Mouse (Mus musculus) embryonic facial prominence, embryonic 11.5 days (tissue): ENCODE data around the gene Rras2. TPM values are rescaled to one million over a fixed set of nuclear protein-coding genes. Genes with fewer than 3 reads are reported as not detected.

ENCODE experiments used
- ATAC-seq: fragments of 200-750 bp; cut with Nextera tagmentation; replicated peaks from 2 replicates; pipeline ENCODE4 v1.8.0; 2017; ENCODE audit warnings: low read depth; ENCODE audit not compliant: insufficient number of reproducible peaks, low FRiP score, low TSS enrichment
- DNase-seq: peaks from one replicate; pipeline ENCODE4 v3.0.0-alpha.2; 2015; ENCODE audit warnings: low spot score
- H3K27ac ChIP-seq: fragments of 300-500 bp; sonication (generic); replicated peaks from 2 replicates; pipeline ENCODE4 v1.5.1; 2014; ENCODE audit warnings: mild to moderate bottlenecking, low read depth, low read length, control low read depth
- H3K27me3 ChIP-seq: fragments of 300-500 bp; sonication (generic); 2 replicates; pipeline ENCODE4 v1.6.1; 2014; ENCODE audit warnings: mild to moderate bottlenecking, low read length, moderate library complexity, mixed read lengths; ENCODE audit not compliant: control insufficient read depth, insufficient read depth
- H3K36me3 ChIP-seq: fragments of 300-500 bp; sonication (generic); replicated peaks from 2 replicates; pipeline ENCODE4 v1.6.1; 2014; ENCODE audit warnings: low read depth, mild to moderate bottlenecking, low read length, moderate library complexity, mixed read lengths; ENCODE audit not compliant: control insufficient read depth, insufficient read depth
- H3K4me1 ChIP-seq: fragments of 300-500 bp; sonication (generic); 2 replicates; pipeline ENCODE4 v1.6.1; 2014; ENCODE audit warnings: low read length, mixed read lengths; ENCODE audit not compliant: control insufficient read depth, insufficient read depth
- H3K4me2 ChIP-seq: fragments of 300-500 bp; sonication (generic); 2 replicates; pipeline ENCODE4 v1.6.1; 2014; ENCODE audit warnings: low read depth, mild to moderate bottlenecking, control low read depth, low read length, moderate library complexity
- H3K4me3 ChIP-seq: fragments of 300-500 bp; sonication (generic); 2 replicates; pipeline ENCODE4 v1.5.1; 2014; ENCODE audit warnings: low read depth, low read length, control low read depth
- H3K9ac ChIP-seq: fragments of 300-500 bp; sonication (generic); replicated peaks from 2 replicates; pipeline ENCODE4 v1.6.1; 2014; ENCODE audit warnings: mild to moderate bottlenecking, control low read depth, low read length
- H3K9me3 ChIP-seq: fragments of 300-500 bp; sonication (generic); replicated peaks from 2 replicates; pipeline ENCODE4 v1.6.1; 2016; ENCODE audit warnings: mild to moderate bottlenecking, low read length, inconsistent platforms, mixed read lengths; ENCODE audit not compliant: control insufficient read depth
- WGBS: fragments of 180-500 bp; shearing (Covaris S2); extraction: QIAGEN DNeasy Blood & Tissue Kit; methylation state at CpG from one replicate; pipeline ENCODE4 v1.1.7; 2014; 5-methylcytosine and 5-hydroxymethylcytosine counted together
- polyA plus RNA-seq: library from polyadenylated mRNA; unstranded; fragments of >200 nt; fragmentation: Nextera tagmentation; extraction: Ambion mirVana; gene quantifications from 2 replicates; pipeline ENCODE4 v1.2.1, GENCODE M21; 2014

Rras2 gene
- polyA plus RNA-seq, 1 experiment from 2014 or later, result 32.2 TPM

GRCm38 (mm10) chr7:114011726-114012443 is 105.7 kb downstream of the Rras2 start:
- Histone ChIP-seq H3K9ac (no peak overlapping the region), H3K4me2 (no peak overlapping the region), H3K36me3 (no peaks in the 10 kb centered on the region), H3K27me3 (no peaks in the 10 kb centered on the region), H3K27ac (no peak overlapping the region), H3K4me3 (no peak overlapping the region), H3K4me1 (no peaks in the 10 kb centered on the region), H3K9me3 (no peaks in the 10 kb centered on the region)
- 64% methylated on average over 9 of the region's 9 CpGs for WGBS
- DNase-seq (no peak), ATAC-seq (no peak)

DNA sequence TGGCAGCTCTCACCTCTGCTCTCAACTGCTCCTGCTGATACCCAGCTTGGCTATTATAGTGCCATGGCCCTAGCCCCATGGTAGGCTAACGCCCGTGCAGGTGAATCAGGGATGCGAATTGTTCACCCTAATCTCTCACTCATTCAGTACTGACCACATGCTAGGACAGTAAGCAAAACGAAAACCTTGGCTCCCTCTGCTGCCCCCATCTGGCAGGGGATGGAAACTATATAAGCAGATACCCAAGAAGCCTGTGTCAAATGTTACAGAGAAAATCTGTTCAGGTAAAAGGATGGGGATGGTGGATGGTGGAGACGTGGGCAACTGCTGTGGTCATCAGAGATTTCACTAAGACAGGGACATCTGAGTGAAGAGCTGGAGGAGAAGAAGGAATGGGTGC is 110.0 kb downstream of the Rras2 start:
- H3K9me3 ChIP-seq, result no peaks in the 10 kb centered on the region
- DNase-seq (peak; percentile 36), ATAC-seq (no peak)
- WGBS, result 67% methylated on average over 5 of the region's 5 CpGs
- H3K4me3 ChIP-seq, result no peak overlapping the region
- no peaks in the 10 kb centered on the region for H3K36me3 ChIP-seq
- no peak overlapping the region for H3K9ac ChIP-seq
- H3K4me1 ChIP-seq, result no peaks in the 10 kb centered on the region
- H3K27ac ChIP-seq, result no peak overlapping the region
- H3K27me3 ChIP-seq, result no peaks in the 10 kb centered on the region
- H3K4me2 ChIP-seq, result no peak overlapping the region

DNA sequence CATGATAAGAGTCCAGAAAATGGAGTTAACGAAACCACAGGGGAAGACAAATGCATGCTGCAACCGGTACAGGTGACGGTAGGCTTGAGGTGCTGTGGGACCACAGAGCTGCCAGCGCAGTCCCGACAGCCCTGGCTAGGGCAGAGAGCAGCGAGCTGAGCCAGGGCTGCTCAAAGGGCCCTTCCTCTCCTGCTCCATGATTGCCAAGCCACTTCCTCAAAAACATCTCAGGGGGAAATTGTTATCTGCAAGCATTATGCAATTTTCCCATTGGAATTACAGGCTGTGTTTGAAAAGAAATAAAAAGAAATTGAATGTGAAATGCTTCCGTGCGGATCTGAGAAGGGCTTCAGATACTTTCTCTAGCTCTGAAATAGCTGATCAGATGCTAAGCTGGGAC is 111.1 kb downstream of the Rras2 start:
- 80% methylated on average over 8 of the region's 8 CpGs for WGBS
- H3K36me3 ChIP-seq, result no peaks in the 10 kb centered on the region
- H3K9me3 ChIP-seq, result no peaks in the 10 kb centered on the region
- H3K4me2 ChIP-seq, result no peak overlapping the region
- H3K4me3 ChIP-seq, result no peak overlapping the region
- H3K27ac ChIP-seq, result no peak overlapping the region
- H3K9ac ChIP-seq, result no peak overlapping the region
- DNase-seq (no peak), ATAC-seq (no peak)
- H3K4me1 ChIP-seq, result no peaks in the 10 kb centered on the region
- H3K27me3 ChIP-seq, result no peaks in the 10 kb centered on the region

- Histone ChIP-seq H3K4me1 (no peaks in the 10 kb centered on the region), H3K4me2 (no peak overlapping the region), H3K9ac (no peak overlapping the region), H3K27me3 (no peaks in the 10 kb centered on the region), H3K36me3 (no peaks in the 10 kb centered on the region), H3K4me3 (no peak overlapping the region), H3K9me3 (no peaks in the 10 kb centered on the region), H3K27ac (no peak overlapping the region)
- ATAC-seq, result no peak
- 80% methylated on average over 5 of the region's 5 CpGs for WGBS
- DNase-seq, result no peak
These were observed 112.1 kb downstream of the Rras2 start for GRCm38 (mm10) chr7:114005499-114005898.

DNA sequence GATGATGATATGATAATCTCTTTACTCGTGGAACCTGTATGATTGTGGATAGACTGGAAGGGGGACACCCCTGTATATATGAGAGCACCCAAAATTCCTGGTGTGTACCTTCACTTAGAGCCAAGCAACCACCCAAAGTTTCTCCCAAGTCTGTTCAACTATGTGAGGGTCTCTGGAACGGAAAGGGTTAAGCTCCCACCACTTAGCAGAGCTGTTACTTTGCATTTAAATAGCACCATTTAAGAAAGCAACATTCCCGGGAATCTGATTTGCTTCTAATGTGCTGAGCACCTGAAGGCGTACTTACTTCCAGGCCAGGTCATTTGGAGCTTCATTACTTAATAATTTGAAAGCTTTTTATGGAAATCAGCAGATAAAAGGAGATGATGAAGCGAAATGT is 113.4 kb downstream of the Rras2 start:
- no peaks in the 10 kb centered on the region for H3K36me3 ChIP-seq
- H3K4me3 ChIP-seq, result no peak overlapping the region
- H3K27me3 ChIP-seq, result no peaks in the 10 kb centered on the region
- H3K9ac ChIP-seq, result no peak overlapping the region
- H3K4me2 ChIP-seq, result no peak overlapping the region
- H3K4me1 ChIP-seq, result no peaks in the 10 kb centered on the region
- no peaks in the 10 kb centered on the region for H3K9me3 ChIP-seq
- 10% methylated on average over 5 of the region's 5 CpGs for WGBS
- no peak overlapping the region for H3K27ac ChIP-seq
- DNase-seq (peak; percentile 20), ATAC-seq (no peak)

- H3K9ac ChIP-seq, result no peak overlapping the region
- ATAC-seq, result 0 out of 2 replicates have a peak, but pooled peaks have one; percentile 18
- H3K4me2 ChIP-seq, result no peak overlapping the region
- DNase-seq, result no peak
- H3K4me1 ChIP-seq, result no peaks in the 10 kb centered on the region
- no peak overlapping the region for H3K27ac ChIP-seq
- no peaks in the 10 kb centered on the region for H3K27me3 ChIP-seq
- no peaks in the 10 kb centered on the region for H3K9me3 ChIP-seq
- WGBS, result 77% methylated on average over 7 of the region's 7 CpGs
- H3K4me3 ChIP-seq, result no peak overlapping the region
- H3K36me3 ChIP-seq, result no peaks in the 10 kb centered on the region
These were observed 119.8 kb downstream of the Rras2 start for GRCm38 (mm10) chr7:113997675-113998354.

Other genes starting within 250 kb of the Rras2 start
- 141 and 160 TPM in 2 replicates for gene Copb1, start 136.9 kb upstream of the Rras2 start, polyA plus RNA-seq
- 484 and 505 TPM in 2 replicates for gene Psma1, start 158.3 kb upstream of the Rras2 start, polyA plus RNA-seq